Mouse (Mus musculus) thymus, adult 2 months (tissue): Measurements from ENCODE around the gene Rtn1. TPM values are rescaled to one million over a fixed set of nuclear protein-coding genes. Genes with fewer than 3 reads are reported as not detected.

ENCODE experiments used
- DNase-seq: peaks from one replicate; pipeline ENCODE4 v3.0.0; 2021
- H3K27ac ChIP-seq: fragments of 200-500 bp; 2 replicates; pipeline ENCODE4 v1.5.1; 2012; ENCODE audit warnings: low read length, control low read depth; ENCODE audit not compliant: control insufficient read depth, insufficient read depth
- H3K27me3 ChIP-seq: fragments of 200-500 bp; 2 replicates; pipeline ENCODE4 v1.6.1; 2012; ENCODE audit warnings: mild to moderate bottlenecking, low read length, moderate library complexity, mixed read lengths; ENCODE audit not compliant: control insufficient read depth, insufficient read depth
- H3K36me3 ChIP-seq: fragments of 200-500 bp; 2 replicates; pipeline ENCODE4 v1.6.1; 2012; ENCODE audit warnings: mild to moderate bottlenecking, low read length, moderate library complexity; ENCODE audit not compliant: control insufficient read depth, insufficient read depth
- H3K4me1 ChIP-seq: fragments of 200-500 bp; replicated peaks from 2 replicates; pipeline ENCODE4 v1.6.1; 2012; ENCODE audit warnings: low read length; ENCODE audit not compliant: control insufficient read depth, insufficient read depth
- H3K4me3 ChIP-seq: fragments of 200-500 bp; 2 replicates; pipeline ENCODE4 v1.5.1; 2012; ENCODE audit warnings: mild to moderate bottlenecking, low read length, control low read depth, moderate library complexity; ENCODE audit not compliant: control insufficient read depth, insufficient read depth
- CTCF ChIP-seq: fragments of 200-500 bp; IDR thresholded peaks from 2 replicates; pipeline ENCODE4 v1.5.1; 2012; ENCODE audit warnings: mild to moderate bottlenecking, control low read depth, low read length, moderate library complexity, borderline replicate concordance; ENCODE audit not compliant: control insufficient read depth, poor library complexity, insufficient read depth; ENCODE audit errors: extremely low read depth
- POLR2A ChIP-seq: fragments of 200-500 bp; IDR thresholded peaks from 2 replicates; pipeline ENCODE4 v1.6.1; 2012; ENCODE audit warnings: mild to moderate bottlenecking, low read length, control low read depth, moderate library complexity; ENCODE audit not compliant: control insufficient read depth, poor library complexity, insufficient read depth; ENCODE audit errors: extremely low read depth
- WGBS: fragments of 180-500 bp; shearing (Covaris S2); methylation state at CpG from one replicate; pipeline ENCODE4 v1.1.7; 2018; 5-methylcytosine and 5-hydroxymethylcytosine counted together
- polyA plus RNA-seq: library from polyadenylated mRNA; depleted of rRNA; stranded (reverse); fragments of >200 nt; gene quantifications from 2 replicates; pipeline ENCODE4 v1.2.3, GENCODE M21; 2012

Gene Rtn1
- polyA plus RNA-seq, 1 experiment: 1.6 TPM

- H3K4me3 ChIP-seq: no peak overlapping the region
- 94% methylated on average over 12 of the region's 12 CpGs for WGBS
- H3K4me1 ChIP-seq: 0 out of 2 replicates have a peak, but pooled peaks cover 3% of the 10 kb centered on the region
- no peak overlapping the region for H3K27ac ChIP-seq
- DNase-seq: no peak
- no peaks in the 10 kb centered on the region for H3K27me3 ChIP-seq
- TF ChIP-seq POLR2A (no peak), CTCF (no peak)
- H3K36me3 ChIP-seq: no peaks in the 10 kb centered on the region
Measured at GRCm38 (mm10) chr12:72365231-72366103, 43.4 kb downstream of the Rtn1 start.

- TF ChIP-seq CTCF (no peak), POLR2A (no peak)
- Histone ChIP-seq H3K27ac (no peak overlapping the region), H3K4me1 (0 out of 2 replicates have a peak, but pooled peaks cover 3% of the 10 kb centered on the region), H3K27me3 (no peaks in the 10 kb centered on the region), H3K36me3 (no peaks in the 10 kb centered on the region), H3K4me3 (no peak overlapping the region)
- no peak for DNase-seq
- 91% methylated on average over 5 of the region's 5 CpGs for WGBS
Measured at GRCm38 (mm10) chr12:72364543-72364942, 44.3 kb downstream of the Rtn1 start.

- Histone ChIP-seq H3K27ac (no peak overlapping the region), H3K36me3 (no peaks in the 10 kb centered on the region), H3K27me3 (no peaks in the 10 kb centered on the region), H3K4me1 (peaks cover 6% of the 10 kb centered on the region), H3K4me3 (no peak overlapping the region)
- DNase-seq: peak; percentile 5
- WGBS: 7% methylated on average over 9 of the region's 9 CpGs
- TF ChIP-seq CTCF: no peak
- no peak for TF ChIP-seq POLR2A
Measured at GRCm38 (mm10) chr12:72361701-72362354, 47.0 kb downstream of the Rtn1 start.

- no peak for TF ChIP-seq POLR2A
- 80% methylated on average over 5 of the region's 5 CpGs for WGBS
- no peak for DNase-seq
- Histone ChIP-seq H3K27ac (no peak overlapping the region), H3K4me3 (no peak overlapping the region), H3K4me1 (peaks cover 6% of the 10 kb centered on the region), H3K36me3 (no peaks in the 10 kb centered on the region), H3K27me3 (no peaks in the 10 kb centered on the region)
Measured at GRCm38 (mm10) chr12:72360926-72361615, 47.8 kb downstream of the Rtn1 start.

GRCm38 (mm10) chr12:72359903-72360302, 49.0 kb downstream of the Rtn1 start:
- Histone ChIP-seq H3K4me1 (peaks cover 6% of the 10 kb centered on the region), H3K27me3 (no peaks in the 10 kb centered on the region), H3K36me3 (no peaks in the 10 kb centered on the region), H3K4me3 (no peak overlapping the region), H3K27ac (no peak overlapping the region)
- DNase-seq: no peak
- TF ChIP-seq CTCF: no peak
- 86% methylated on average over 3 of the region's 3 CpGs for WGBS

- H3K4me1 ChIP-seq: peaks cover 6% of the 10 kb centered on the region
- H3K36me3 ChIP-seq: no peaks in the 10 kb centered on the region
- no peak overlapping the region for H3K4me3 ChIP-seq
- no peak for DNase-seq
- H3K27ac ChIP-seq: no peak overlapping the region
- 77% methylated on average over 11 of the region's 11 CpGs for WGBS
- no peak for TF ChIP-seq POLR2A
- no peaks in the 10 kb centered on the region for H3K27me3 ChIP-seq
Measured at GRCm38 (mm10) chr12:72357667-72358420, 51.0 kb downstream of the Rtn1 start.
